12 mouse cellular contexts compared by ENCODE assay signal in genomic region chr9:13896055-13896454, GRCm38 (mm10).
A peak's percentile ranks its signal among the peaks of the same experiment; 100 is the strongest.
DNase-seq lines count a peak whose midpoint lies in the region; ATAC-seq and TF ChIP-seq lines count a peak whose summit lies in the region.
"Had no signal": no experiment of that assay in that cellular context is flagged by ENCODE, and none has a peak within 500 bp of the region (broad histone marks: within the 10 kb centered on the region; RNA-seq: fewer than 3 reads in every experiment).

No protein-coding gene starts in this region.

- H3K4me3 ChIP-seq in forebrain, embryonic 14.5 days (ENCODE audit: low read depth, low read length) = no peak overlapping the region
- no peak overlapping the region for H3K4me3 ChIP-seq in forebrain, embryonic 12.5 days (replicated peaks)
- H3K4me3 ChIP-seq in left cerebral cortex, adult 2 months = no peak overlapping the region
- no peak overlapping the region for H3K4me3 ChIP-seq in stomach, postnatal 0 days (ENCODE audit: low read depth, low read length)
- H3K4me3 ChIP-seq: erythroblast, embryonic 14.5 days; lung, embryonic 15.5 days; neural tube, embryonic 12.5 days had no signal

- 76% methylated on average over 6 of the region's 6 CpGs for WGBS in forebrain, embryonic 14.5 days
- WGBS in forebrain, embryonic 12.5 days = 73% methylated on average over 6 of the region's 6 CpGs
- WGBS in stomach, postnatal 0 days = 68% methylated on average over 6 of the region's 6 CpGs

- peak overlapping the region; percentile 15; the same call in 1 of the 2 replicates for H3K27ac ChIP-seq in forebrain, embryonic 14.5 days (ENCODE audit: low read depth, low read length)
- H3K27ac ChIP-seq in forebrain, embryonic 12.5 days = no peak overlapping the region
- peak overlapping the region; percentile 83 for H3K27ac ChIP-seq in left cerebral cortex, adult 2 months
- no peak overlapping the region for H3K27ac ChIP-seq in stomach, postnatal 0 days (replicated peaks)
- H3K27ac ChIP-seq: lung, embryonic 15.5 days; neural tube, embryonic 12.5 days had no signal

- ATAC-seq in forebrain, embryonic 14.5 days = peak; percentile 49; the same call in 1 of the 2 replicates
- no peak for ATAC-seq in forebrain, embryonic 12.5 days (ENCODE audit: low FRiP score)
- no peak for ATAC-seq in stomach, postnatal 0 days (ENCODE audit: low FRiP score, low TSS enrichment)
- ATAC-seq in megakaryocyte-erythroid progenitor cell, adult 5-6 weeks (replicated peaks; ENCODE audit: low FRiP score, low TSS enrichment, poor library complexity, severe bottlenecking) = no peak
- ATAC-seq: Patski had no signal

- no peaks in the 10 kb centered on the region for H3K9me3 ChIP-seq in forebrain, embryonic 14.5 days (replicated peaks; ENCODE audit: control insufficient read depth, low read length)
- H3K9me3 ChIP-seq in forebrain, embryonic 12.5 days = 0 out of 2 replicates have a peak, but pooled peaks cover 4% of the 10 kb centered on the region
- H3K9me3 ChIP-seq in stomach, postnatal 0 days (ENCODE audit: control insufficient read depth, low read length) = no peaks in the 10 kb centered on the region
- H3K9me3 ChIP-seq: neural tube, embryonic 12.5 days had no signal

- H3K27me3 ChIP-seq in forebrain, embryonic 14.5 days (replicated peaks; ENCODE audit: control insufficient read depth, insufficient read depth, low read length) = no peaks in the 10 kb centered on the region
- H3K27me3 ChIP-seq in forebrain, embryonic 12.5 days = no peaks in the 10 kb centered on the region
- no peaks in the 10 kb centered on the region for H3K27me3 ChIP-seq in stomach, postnatal 0 days (ENCODE audit: control insufficient read depth, insufficient read depth, low read length)
- H3K27me3 ChIP-seq: lung, embryonic 15.5 days; neural tube, embryonic 12.5 days; Patski had no signal

- H3K4me1 ChIP-seq in forebrain, embryonic 14.5 days (ENCODE audit: control insufficient read depth, insufficient read depth, low read length) = no peaks in the 10 kb centered on the region
- peaks cover 7% of the 10 kb centered on the region; the same call in 1 of the 2 replicates for H3K4me1 ChIP-seq in forebrain, embryonic 12.5 days
- no peaks in the 10 kb centered on the region for H3K4me1 ChIP-seq in stomach, postnatal 0 days (replicated peaks; ENCODE audit: control insufficient read depth, insufficient read depth)
- H3K4me1 ChIP-seq: lung, embryonic 15.5 days; neural tube, embryonic 12.5 days had no signal

- no peak for TF ChIP-seq CTCF in left cerebral cortex, adult 2 months (IDR thresholded peaks at IDR 0.05)
- no peak for TF ChIP-seq CTCF in stomach, postnatal 0 days (IDR thresholded peaks at IDR 0.05; ENCODE audit: low read depth)

- no peak overlapping the region for H3K4me2 ChIP-seq in forebrain, embryonic 14.5 days (ENCODE audit: low read length)
- H3K4me2 ChIP-seq in forebrain, embryonic 12.5 days = no peak overlapping the region
- no peak overlapping the region for H3K4me2 ChIP-seq in stomach, postnatal 0 days (replicated peaks; ENCODE audit: low read depth)
- H3K4me2 ChIP-seq: lung, embryonic 15.5 days; neural tube, embryonic 12.5 days had no signal

- peak; percentile 15 for DNase-seq in forebrain, embryonic 14.5 days (ENCODE audit: low spot score)
- peak; percentile 65 to 70 for DNase-seq in right cerebral cortex, adult 2 months (ENCODE audit: low spot score in 2 of 2)
- DNase-seq in right cerebral cortex, postnatal 14 days = no peak
- peak; percentile 37 to 59 for DNase-seq in left cerebral cortex, adult 2 months (ENCODE audit: extremely low spot score in 1 of 2, low spot score in 2 of 2)
- DNase-seq in stomach, postnatal 0 days (ENCODE audit: low spot score) = peak; percentile 7
- DNase-seq in adrenal gland, adult 8-10 months = no peak

- no peaks in the 10 kb centered on the region for H3K36me3 ChIP-seq in forebrain, embryonic 14.5 days (ENCODE audit: control insufficient read depth, insufficient read depth, low read length)
- no peaks in the 10 kb centered on the region for H3K36me3 ChIP-seq in forebrain, embryonic 12.5 days (replicated peaks)
- H3K36me3 ChIP-seq in stomach, postnatal 0 days (ENCODE audit: control insufficient read depth, insufficient read depth, low read length) = no peaks in the 10 kb centered on the region
- H3K36me3 ChIP-seq: lung, embryonic 15.5 days; neural tube, embryonic 12.5 days had no signal

- H3K9ac ChIP-seq in forebrain, embryonic 14.5 days (ENCODE audit: low read length) = 0 out of 2 replicates have a peak overlapping the region, but pooled peaks have one; percentile 29
- no peak overlapping the region for H3K9ac ChIP-seq in forebrain, embryonic 12.5 days
- H3K9ac ChIP-seq in stomach, postnatal 0 days (ENCODE audit: low read length) = no peak overlapping the region
- H3K9ac ChIP-seq: lung, embryonic 15.5 days; neural tube, embryonic 12.5 days had no signal

- no peak for TF ChIP-seq EP300 in stomach, postnatal 0 days (optimal IDR thresholded peaks at IDR 0.05)

- intact Hi-C loops in left cerebral cortex, adult 2 months (cut with DNase I) = loop anchor here (2.0 kb wide), 1 partner anchor 381 kb away; no protein-coding TSS in a partner anchor

Comparison
In these comparisons a context has a peak if more than half of its experiments do, and no peak if none do; other contexts are left out.
1. DNase-seq: peak in forebrain, embryonic 14.5 days (single experiment), right cerebral cortex, adult 2 months (2 of 2), left cerebral cortex, adult 2 months (2 of 2) and stomach, postnatal 0 days (single experiment); none in right cerebral cortex, postnatal 14 days (single experiment) and adrenal gland, adult 8-10 months (single experiment).
2. H3K27ac ChIP-seq: peak in forebrain, embryonic 14.5 days (single experiment) and left cerebral cortex, adult 2 months (single experiment); none in forebrain, embryonic 12.5 days (single experiment) and stomach, postnatal 0 days (single experiment).